Mouse (Mus musculus) MEL (cell line): Measurements from ENCODE around the gene Cadm4. TPM values are rescaled to one million over a fixed set of nuclear protein-coding genes. Genes with fewer than 3 reads are reported as not detected.
A peak's percentile ranks its signal among the peaks of the same experiment; 100 is the strongest.

ENCODE experiments used
- DNase-seq: peaks from one replicate; pipeline ENCODE4 v3.0.0; 2011; ENCODE audit warnings: low read depth, low spot score
- H3K27ac ChIP-seq: 2 replicates; pipeline ENCODE4 v1.5.1; 2012; ENCODE audit warnings: low read depth, mild to moderate bottlenecking, control low read depth, low read length, moderate library complexity; ENCODE audit not compliant: control insufficient read depth
- H3K27me3 ChIP-seq, 2 experiments: fragments of 150-350 bp in 1 of 2; sonication (generic) in 1 of 2; 2 replicates each; pipeline ENCODE4 v1.6.1; 2012; ENCODE audit warnings: low read length in 2 of 2, mild to moderate bottlenecking in 2 of 2, improper control_type of control experiment in 1 of 2, moderate library complexity in 1 of 2; ENCODE audit not compliant: insufficient read depth in 2 of 2, control insufficient read depth in 1 of 2
- H3K36me3 ChIP-seq, 2 experiments: 2 replicates each; pipeline ENCODE4 v1.6.1; 2012 to 2014; ENCODE audit warnings: low read length in 2 of 2, improper control_type of control experiment in 1 of 2, inconsistent platforms in 1 of 2, mild to moderate bottlenecking in 1 of 2; ENCODE audit not compliant: insufficient read depth in 2 of 2, control insufficient read depth in 1 of 2
- H3K4me1 ChIP-seq, 2 experiments: fragments of 150-350 bp in 1 of 2; sonication (generic) in 1 of 2; 2 replicates each; pipeline ENCODE4 v1.6.1; 2012; ENCODE audit warnings: low read length in 2 of 2, improper control_type of control experiment in 1 of 2, mild to moderate bottlenecking in 1 of 2; ENCODE audit not compliant: insufficient read depth in 2 of 2, control insufficient read depth in 1 of 2
- H3K4me3 ChIP-seq, 2 experiments: fragments of 150-350 bp in 1 of 2; sonication (generic) in 1 of 2; 2 replicates each; pipeline ENCODE4 v1.5.1; 2012; ENCODE audit warnings: low read depth in 2 of 2, low read length in 2 of 2, mild to moderate bottlenecking in 2 of 2, moderate library complexity in 2 of 2, control low read depth in 1 of 2, improper control_type of control experiment in 1 of 2; ENCODE audit not compliant: control insufficient read depth in 1 of 2, insufficient read depth in 1 of 2
- H3K79me2 ChIP-seq: 2 replicates; pipeline ENCODE4 v1.6.1; 2012; ENCODE audit warnings: mild to moderate bottlenecking, low read length, moderate library complexity; ENCODE audit not compliant: control insufficient read depth, poor library complexity, insufficient read depth
- H3K9ac ChIP-seq: 2 replicates; pipeline ENCODE4 v1.6.1; 2012; ENCODE audit warnings: low read depth, mild to moderate bottlenecking, control low read depth, low read length, moderate library complexity; ENCODE audit not compliant: control insufficient read depth, poor library complexity, severe bottlenecking
- H3K9me3 ChIP-seq: fragments of 150-350 bp; sonication (generic); replicated peaks from 2 replicates; pipeline ENCODE4 v1.6.1; 2012; ENCODE audit warnings: mild to moderate bottlenecking, low read length, improper control_type of control experiment, moderate library complexity; ENCODE audit not compliant: insufficient read depth
- ETS1 ChIP-seq: IDR thresholded peaks from 2 replicates; pipeline ENCODE4 v1.6.1; 2012; ENCODE audit warnings: low read depth, mild to moderate bottlenecking, inconsistent platforms, low read length, improper control_type of control experiment, moderate library complexity
- GABPA ChIP-seq: IDR thresholded peaks from 2 replicates; pipeline ENCODE4 v1.6.1; 2012; ENCODE audit warnings: low read depth, mild to moderate bottlenecking, inconsistent platforms, low read length, improper control_type of control experiment, moderate library complexity
- GATA1 ChIP-seq: IDR thresholded peaks from 2 replicates; pipeline ENCODE4 v1.6.1; 2011; ENCODE audit warnings: low read depth, low read length, improper control_type of control experiment
- JUND ChIP-seq: IDR thresholded peaks from 2 replicates; pipeline ENCODE4 v1.6.1; 2011; ENCODE audit warnings: low read depth, mild to moderate bottlenecking, improper control_type of control experiment, low read length
- MEF2A ChIP-seq: IDR thresholded peaks from 2 replicates; pipeline ENCODE4 v1.6.1; 2014; ENCODE audit warnings: low read depth, mild to moderate bottlenecking, inconsistent platforms, low read length, improper control_type of control experiment; ENCODE audit not compliant: poor library complexity, insufficient replicate concordance, severe bottlenecking; ENCODE audit errors: extremely low read depth
- POLR2AphosphoS2 ChIP-seq: IDR thresholded peaks from 2 replicates; pipeline ENCODE4 v1.6.1; 2011; ENCODE audit warnings: low read length, improper control_type of control experiment
- RAD21 ChIP-seq: IDR thresholded peaks from 2 replicates; pipeline ENCODE4 v1.6.1; 2011; ENCODE audit warnings: mild to moderate bottlenecking, low read depth, low read length, improper control_type of control experiment
- TAL1 ChIP-seq: IDR thresholded peaks from 2 replicates; pipeline ENCODE4 v1.6.1; 2012; ENCODE audit warnings: mild to moderate bottlenecking, inconsistent platforms, low read length, moderate library complexity, mixed read lengths
- UBTF ChIP-seq: IDR thresholded peaks from 2 replicates; pipeline ENCODE4 v1.6.1; 2012; ENCODE audit warnings: low read depth, mild to moderate bottlenecking, inconsistent platforms, low read length, improper control_type of control experiment, moderate library complexity, borderline replicate concordance; ENCODE audit not compliant: insufficient read depth
- USF2 ChIP-seq, 2 experiments: IDR thresholded peaks; 2 replicates each; pipeline ENCODE4 v1.6.1; 2011 to 2012; ENCODE audit warnings: improper control_type of control experiment in 2 of 2, low read length in 2 of 2, borderline replicate concordance in 1 of 2, inconsistent platforms in 1 of 2, low read depth in 1 of 2, mild to moderate bottlenecking in 1 of 2; ENCODE audit not compliant: insufficient read depth in 1 of 2
- ZC3H11A ChIP-seq: IDR thresholded peaks from 2 replicates; pipeline ENCODE4 v1.6.1; 2012; ENCODE audit warnings: low read depth, mild to moderate bottlenecking, inconsistent platforms, low read length, improper control_type of control experiment
- ZKSCAN1 ChIP-seq: IDR thresholded peaks from 2 replicates; pipeline ENCODE4 v1.6.1; 2012; ENCODE audit warnings: low read depth, mild to moderate bottlenecking, inconsistent platforms, low read length, improper control_type of control experiment, moderate library complexity
- ZMIZ1 ChIP-seq: IDR thresholded peaks from 2 replicates; pipeline ENCODE4 v1.6.1; 2012; ENCODE audit warnings: low read depth, mild to moderate bottlenecking, inconsistent platforms, low read length, improper control_type of control experiment, moderate library complexity
- ZNF384 ChIP-seq: IDR thresholded peaks from 2 replicates; pipeline ENCODE4 v1.6.1; 2012; ENCODE audit warnings: low read depth, mild to moderate bottlenecking, inconsistent platforms, low read length, improper control_type of control experiment
- polyA plus RNA-seq, 2 experiments: library from polyadenylated mRNA; stranded (reverse) in 1 of 2; unstranded in 1 of 2; fragments of >175 nt in 1 of 2; fragments of >200 nt in 1 of 2; gene quantifications; 2 replicates each; pipeline versions ENCODE4 v1.2.1 to v1.2.4; 2012; ENCODE audit warnings: low replicate concordance in 2 of 2, low read depth in 1 of 2; ENCODE audit not compliant: insufficient read length in 2 of 2, insufficient read depth in 1 of 2, missing spikeins in 1 of 2
- total RNA-seq: library from RNA; depleted of rRNA; stranded (reverse); fragments of 300-350 nt; gene quantifications from 2 replicates; pipeline ENCODE4 v1.2.3, GENCODE M21; 2012

The Cadm4 gene
- total and polyA plus RNA-seq, 3 experiments = 0.12 to 0.38 TPM; not detected in 1

DNA sequence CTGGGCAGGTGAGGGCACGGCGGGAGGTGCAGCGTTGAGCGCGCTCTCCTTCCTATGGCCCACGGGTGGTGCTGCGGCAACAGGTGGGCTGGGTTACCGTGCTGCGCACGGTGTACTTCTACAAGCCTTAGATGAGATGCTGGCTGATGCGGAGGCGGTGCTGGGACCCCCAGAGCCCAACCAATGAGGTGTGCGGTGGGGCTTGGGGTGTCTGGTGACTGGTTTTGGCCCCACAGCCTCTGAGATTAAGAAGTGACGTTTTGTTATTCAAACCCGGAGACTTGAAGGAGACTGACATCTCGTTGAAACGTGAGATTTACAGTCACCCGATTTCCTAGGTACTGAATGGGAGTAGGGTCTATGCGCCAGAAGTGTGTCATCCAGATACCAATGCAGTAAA is 52.5 kb downstream of the Cadm4 start:
- DNase-seq = no peak
- H3K79me2 ChIP-seq = peaks cover 4% of the 10 kb centered on the region; the same call in 1 of the 2 replicates
- TF ChIP-seq USF2 (IDR thresholded peaks at IDR 0.05; ENCODE audit: borderline replicate concordance in 1 of 2, insufficient read depth in 1 of 2, low read depth in 1 of 2, low read length in 2 of 2) (no peak), RAD21 (no peak), TAL1 (no peak), GABPA (no peak), ZC3H11A (no peak)
- H3K4me3 ChIP-seq = no peak overlapping the region
- H3K9ac ChIP-seq = no peak overlapping the region
- no peaks in the 10 kb centered on the region for H3K9me3 ChIP-seq
- no peak overlapping the region for H3K27ac ChIP-seq
- H3K27me3 ChIP-seq = no peaks in the 10 kb centered on the region
- peaks cover 0 to 12% of the 10 kb centered on the region in 2 experiments; a peak in 2 of 4 replicates for H3K4me1 ChIP-seq
- H3K36me3 ChIP-seq = peaks cover 0 to 4% of the 10 kb centered on the region in 2 experiments; a peak in 2 of 4 replicates

DNA sequence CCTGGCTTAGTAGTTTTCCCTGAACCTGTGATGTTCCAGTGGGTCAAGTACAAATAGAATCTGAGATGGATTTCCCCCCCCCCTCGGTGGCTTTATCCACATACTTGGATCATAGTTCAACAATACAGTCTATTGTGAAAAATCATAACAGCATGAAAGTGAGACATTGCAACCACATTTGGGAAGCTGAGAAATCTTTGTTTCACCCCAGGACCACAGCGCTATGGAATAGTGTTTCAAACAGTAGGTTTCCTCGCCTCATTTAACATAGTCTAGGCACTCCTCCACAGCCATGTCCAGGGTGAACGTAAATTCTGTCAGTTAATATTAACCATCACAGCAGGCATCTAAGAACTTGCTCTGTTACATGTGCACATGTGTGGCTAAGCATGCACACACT is 55.3 kb downstream of the Cadm4 start:
- Histone ChIP-seq H3K27ac (no peak overlapping the region), H3K36me3 (no peaks in the 10 kb centered on the region), H3K27me3 (no peaks in the 10 kb centered on the region), H3K9me3 (no peaks in the 10 kb centered on the region), H3K9ac (no peak overlapping the region), H3K4me3 (no peak overlapping the region), H3K4me1 (peaks cover 0 to 3% of the 10 kb centered on the region in 2 experiments; a peak in 1 of 4 replicates), H3K79me2 (no peaks in the 10 kb centered on the region)
- no peak for DNase-seq
- TF ChIP-seq ZKSCAN1 = no peak
- no peak for TF ChIP-seq JUND
- TF ChIP-seq ZMIZ1 = no peak
- no peak for TF ChIP-seq USF2 (IDR thresholded peaks at IDR 0.05; ENCODE audit: borderline replicate concordance in 1 of 2, insufficient read depth in 1 of 2, low read depth in 1 of 2, low read length in 2 of 2)
- no peak for TF ChIP-seq GATA1
- no peak for TF ChIP-seq UBTF
- no peak for TF ChIP-seq ETS1
- TF ChIP-seq ZNF384 = no peak

DNA sequence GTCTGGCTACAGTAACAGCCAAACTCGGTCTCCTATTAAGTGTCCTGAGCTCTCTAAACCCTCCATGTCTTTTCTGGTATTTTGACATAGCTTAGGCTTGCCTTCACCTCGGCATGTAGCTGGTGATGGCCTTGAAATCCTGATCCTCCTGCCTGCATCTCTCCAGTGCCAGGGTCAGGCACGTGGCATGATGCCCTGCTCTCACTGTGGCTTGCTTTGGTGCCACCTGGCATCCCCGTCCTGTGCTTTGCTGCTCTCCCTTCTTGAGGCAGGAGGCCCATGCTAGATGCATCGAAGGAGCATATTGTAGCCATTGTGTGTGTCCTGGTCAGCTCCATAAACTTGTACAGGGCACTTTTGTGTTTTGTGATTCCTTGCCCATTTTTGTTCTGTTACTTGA is 55.8 kb downstream of the Cadm4 start:
- H3K27ac ChIP-seq = no peak overlapping the region
- no peak overlapping the region for H3K4me3 ChIP-seq
- peak; percentile 14; the same call in 1 of the 2 replicates for TF ChIP-seq POLR2AphosphoS2
- no peak for TF ChIP-seq MEF2A
- H3K9ac ChIP-seq = no peak overlapping the region
- no peak for DNase-seq
- no peaks in the 10 kb centered on the region for H3K27me3 ChIP-seq
- H3K79me2 ChIP-seq = no peaks in the 10 kb centered on the region
- H3K4me1 ChIP-seq = no peaks in the 10 kb centered on the region
- H3K36me3 ChIP-seq = no peaks in the 10 kb centered on the region
- H3K9me3 ChIP-seq = no peaks in the 10 kb centered on the region
